Mouse (Mus musculus) thymus, postnatal 25 days (tissue): ENCODE results near the gene Asrgl1.

Source experiments
- DNase-seq: peaks from one replicate; pipeline ENCODE4 v3.0.0; 2022

Gene Asrgl1

GRCm38 (mm10) chr19:9069687-9070307 lies 65.6 kb downstream of the Asrgl1 start:
- DNase-seq, result no peak

- DNase-seq, result no peak
Observed at GRCm38 (mm10) chr19:9067292-9067691, 68.1 kb downstream of the Asrgl1 start.

GRCm38 (mm10) chr19:9065621-9066561 lies 69.5 kb downstream of the Asrgl1 start:
- DNase-seq, result peak; percentile 57

GRCm38 (mm10) chr19:9063831-9064230 lies 71.6 kb downstream of the Asrgl1 start:
- no peak for DNase-seq

GRCm38 (mm10) chr19:9062822-9063221 lies 72.6 kb downstream of the Asrgl1 start:
- no peak for DNase-seq

GRCm38 (mm10) chr19:9061221-9061893 lies 74.1 kb downstream of the Asrgl1 start:
- DNase-seq, result no peak

GRCm38 (mm10) chr19:9060103-9060502 lies 75.3 kb downstream of the Asrgl1 start:
- DNase-seq, result no peak
